Mouse (Mus musculus): ENCODE data around the gene Ddx20.

- no peak for TF ChIP-seq CTCF (IDR thresholded peaks at IDR 0.05; ENCODE audit: low read depth, low read length)
- no peak for TF ChIP-seq POLR2A (IDR thresholded peaks at IDR 0.05; ENCODE audit: extremely low read depth, insufficient read depth, low read length)
These were observed 24.3 kb downstream of the Ddx20 start for GRCm38 (mm10) chr3:105663043-105663442.

Measured in liver, adult 2 months (tissue).